Mouse (Mus musculus) spleen, adult 18-20 months (tissue): ENCODE measurements around the gene Ttc28.

Source experiments
- DNase-seq, 2 experiments: peaks; one replicate each; pipeline ENCODE4 v3.0.0; 2022; ENCODE audit warnings: mixed read lengths in 2 of 2

Gene Ttc28

GRCm38 (mm10) chr5:111298706-111299105 lies 419.1 kb downstream of the Ttc28 start:
- no peak for DNase-seq

DNA sequence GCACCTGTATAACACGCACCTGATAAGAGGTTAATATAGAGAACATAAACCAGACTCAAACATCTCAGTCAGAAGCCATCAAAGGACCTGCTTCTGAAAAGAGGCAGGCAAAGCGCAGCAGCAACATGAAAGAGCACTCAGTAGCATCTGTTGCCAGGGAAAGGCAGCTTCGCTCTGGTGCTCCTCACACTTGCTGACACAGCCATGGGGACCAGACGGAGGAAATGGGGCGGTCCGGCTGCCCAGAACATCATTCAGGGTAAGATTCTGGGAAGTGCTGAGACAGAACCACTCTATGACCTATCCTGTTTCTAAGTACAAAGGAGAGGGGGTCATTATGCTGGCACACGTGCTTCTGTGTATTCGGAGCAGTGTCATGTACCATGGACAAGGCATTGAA lies 421.2 kb downstream of the Ttc28 start:
- DNase-seq = no peak

DNA sequence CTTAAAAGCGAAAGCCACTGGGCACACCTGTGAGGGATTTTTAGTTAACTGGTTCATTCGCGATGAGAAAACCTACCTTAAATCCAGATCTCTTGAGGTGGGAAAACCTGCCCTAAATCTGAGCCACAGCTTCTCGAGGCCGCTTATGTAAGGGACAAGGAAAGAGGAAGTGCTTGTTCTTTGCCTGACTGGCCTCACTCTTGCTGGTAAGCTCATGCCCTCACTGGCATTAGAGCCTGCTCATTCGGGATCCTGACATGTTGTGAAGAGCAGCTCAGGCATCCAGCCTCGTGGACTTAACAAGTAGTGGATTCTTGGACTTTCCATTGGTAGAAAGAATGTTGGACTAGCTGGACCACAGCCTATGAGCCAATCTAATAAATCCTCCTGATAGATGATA lies 422.1 kb downstream of the Ttc28 start:
- DNase-seq = no peak

DNA sequence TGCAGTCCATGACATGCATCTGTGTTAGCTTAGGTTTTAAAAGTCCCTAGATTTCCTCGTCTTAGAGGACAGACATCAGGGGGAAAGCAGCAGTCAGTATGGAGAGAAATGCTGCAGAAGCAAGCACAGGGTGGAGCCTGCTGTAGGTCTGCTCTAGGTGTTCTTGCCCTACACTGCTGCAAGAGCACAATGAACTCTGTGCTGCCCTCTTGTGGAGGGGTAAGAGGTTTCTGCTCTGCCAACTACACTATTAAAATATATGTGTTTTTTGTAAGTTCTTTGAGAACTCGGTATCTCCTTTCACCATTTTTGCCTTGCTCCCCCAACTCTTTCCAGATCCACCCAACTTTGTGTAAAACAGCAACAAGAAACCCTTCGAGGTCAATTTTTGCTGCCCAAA lies 425.1 kb downstream of the Ttc28 start:
- DNase-seq = no peak

GRCm38 (mm10) chr5:111310185-111310584 lies 430.6 kb downstream of the Ttc28 start:
- DNase-seq = no peak

DNA sequence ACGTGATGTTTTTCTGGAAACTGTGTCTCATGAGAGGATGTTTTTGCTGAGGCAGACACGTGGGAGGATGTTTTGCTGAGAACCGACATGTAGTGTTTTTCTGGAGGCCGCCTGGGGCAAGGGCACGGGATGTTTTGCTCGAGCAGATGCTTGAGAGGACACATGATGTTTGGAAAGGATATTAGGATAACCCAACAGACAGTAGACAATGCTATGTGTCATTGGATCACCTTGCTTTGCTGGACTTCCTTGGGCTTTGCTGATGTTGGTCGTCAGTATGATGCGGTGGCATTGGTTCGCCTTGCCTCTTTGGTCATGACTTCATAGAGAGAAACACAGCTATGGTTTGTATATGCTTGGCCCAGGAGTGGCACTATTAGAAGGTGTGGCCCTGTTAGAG lies 434.2 kb downstream of the Ttc28 start:
- DNase-seq = no peak

DNA sequence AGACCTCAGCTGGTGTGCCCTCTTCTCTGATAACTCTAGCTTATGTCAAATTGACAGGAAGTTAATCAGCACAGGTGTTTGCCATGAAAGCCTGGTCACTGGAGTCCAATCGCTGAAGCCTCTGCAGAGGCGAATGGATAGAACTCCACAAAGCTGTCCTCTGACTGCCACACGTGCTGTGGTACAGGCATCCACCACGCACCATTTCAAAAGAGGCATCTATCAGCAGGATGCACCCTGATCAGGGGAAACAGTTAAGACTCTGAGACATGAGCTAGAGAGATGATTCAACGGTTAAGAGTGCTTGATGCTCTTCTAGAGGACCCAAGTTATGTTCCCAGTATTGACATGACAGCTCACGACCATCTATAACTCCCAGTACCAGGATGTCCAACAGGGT lies 435.5 kb downstream of the Ttc28 start:
- no peak for DNase-seq

DNA sequence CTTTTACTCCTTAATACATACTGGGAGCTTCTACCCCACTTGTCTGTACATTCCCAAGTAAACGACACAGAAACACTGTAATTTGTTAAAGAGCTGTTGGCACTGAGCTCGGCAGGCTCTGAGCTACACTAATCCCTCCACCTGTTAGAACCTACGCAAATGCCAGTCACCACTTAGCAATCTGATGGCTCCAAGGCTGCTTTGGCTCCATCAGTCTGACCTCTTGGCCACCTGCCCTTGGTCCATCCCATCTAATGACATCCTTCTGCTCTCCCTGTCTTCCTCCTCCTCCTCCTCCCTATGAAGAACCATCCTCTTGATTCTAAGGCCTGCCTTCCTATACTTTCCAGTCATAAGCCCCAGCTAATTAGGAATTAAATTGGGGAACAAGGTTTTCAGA lies 437.9 kb downstream of the Ttc28 start:
- no peak for DNase-seq

DNA sequence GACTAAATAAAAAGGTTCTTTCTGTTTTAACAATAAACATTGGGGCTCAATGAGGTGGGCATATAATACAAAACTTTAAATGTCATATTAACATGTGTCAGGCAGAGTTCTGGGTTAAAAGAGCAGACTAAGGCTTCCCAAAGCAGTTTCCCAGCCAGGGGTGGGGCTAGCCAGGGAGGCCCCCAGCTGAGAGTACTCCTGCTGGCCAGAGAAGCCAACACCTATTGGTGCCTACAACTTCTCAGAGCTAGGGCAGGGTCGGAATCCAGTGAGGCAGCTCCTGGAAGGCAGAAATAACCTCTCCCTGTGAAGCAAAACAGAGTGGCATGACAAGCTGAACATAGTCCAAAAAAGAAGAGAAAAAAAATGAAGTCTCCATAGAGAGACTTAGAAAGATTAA lies 439.3 kb downstream of the Ttc28 start:
- no peak for DNase-seq

DNA sequence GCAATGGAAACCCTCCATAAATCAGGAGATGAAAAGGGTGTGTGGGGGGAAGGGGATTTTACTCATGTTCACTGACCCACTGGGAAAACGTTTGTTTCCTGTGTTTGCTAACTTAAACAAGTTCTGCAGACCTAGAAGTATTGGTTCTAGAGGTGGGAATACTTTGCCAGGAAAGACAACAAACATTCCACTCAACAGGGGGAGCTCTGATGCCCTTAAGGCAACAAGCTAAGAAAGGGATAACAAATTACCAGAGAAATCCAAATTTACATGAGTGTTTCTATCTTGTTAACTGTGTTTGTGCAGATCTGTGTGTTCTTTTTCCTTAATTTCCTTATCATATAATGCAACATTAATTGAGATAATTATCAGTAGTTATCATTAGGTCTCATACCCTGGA lies 446.2 kb downstream of the Ttc28 start:
- no peak for DNase-seq

DNA sequence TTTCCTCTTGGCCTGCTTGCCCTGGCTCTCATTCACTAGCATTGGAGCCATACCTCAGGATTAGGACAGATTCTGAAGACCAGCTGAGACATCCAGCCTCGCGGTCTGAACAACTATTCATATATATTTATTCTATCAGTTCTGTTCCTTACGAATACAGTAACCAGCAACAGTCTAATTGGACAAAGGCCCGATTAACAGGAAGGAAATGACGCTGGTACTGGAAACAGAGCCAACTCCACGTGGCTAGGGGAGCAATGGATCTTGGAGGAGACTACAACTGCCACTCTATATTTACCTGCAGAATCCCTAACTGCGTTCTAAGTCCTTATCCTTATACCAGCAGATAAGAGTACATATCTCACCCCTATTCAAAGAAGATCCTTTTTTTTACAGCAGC lies 447.8 kb downstream of the Ttc28 start:
- DNase-seq = no peak

DNA sequence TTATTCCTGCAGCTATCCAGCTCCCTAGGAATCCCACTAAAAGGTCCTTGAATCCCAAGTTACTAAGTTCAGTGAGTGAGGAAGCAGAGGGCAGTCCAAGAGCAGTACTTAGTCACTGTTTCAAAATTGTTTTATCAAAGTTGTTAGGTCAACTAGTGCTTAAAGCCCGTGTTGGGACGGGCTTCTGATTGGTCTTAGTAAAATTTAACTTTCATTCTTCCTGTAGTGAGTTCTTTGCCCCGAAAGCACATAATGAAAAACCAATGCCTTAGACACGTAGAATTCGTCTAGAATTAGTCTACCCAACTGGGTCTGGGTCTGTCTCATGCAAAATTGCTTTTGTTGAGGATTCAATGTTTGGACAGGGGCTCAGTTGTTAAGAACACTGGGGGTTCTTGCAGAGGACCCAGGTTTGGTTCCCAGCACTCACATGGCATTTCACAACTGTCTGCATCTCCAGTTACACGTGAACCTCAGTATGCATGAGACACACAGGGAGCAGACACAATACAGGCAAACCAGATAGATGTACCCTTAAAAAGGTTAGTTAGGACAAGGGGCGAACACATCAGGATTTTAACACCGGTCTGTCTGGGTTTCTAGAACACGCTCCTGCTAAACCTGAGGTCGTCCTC lies 450.3 kb downstream of the Ttc28 start:
- no peak for DNase-seq

DNA sequence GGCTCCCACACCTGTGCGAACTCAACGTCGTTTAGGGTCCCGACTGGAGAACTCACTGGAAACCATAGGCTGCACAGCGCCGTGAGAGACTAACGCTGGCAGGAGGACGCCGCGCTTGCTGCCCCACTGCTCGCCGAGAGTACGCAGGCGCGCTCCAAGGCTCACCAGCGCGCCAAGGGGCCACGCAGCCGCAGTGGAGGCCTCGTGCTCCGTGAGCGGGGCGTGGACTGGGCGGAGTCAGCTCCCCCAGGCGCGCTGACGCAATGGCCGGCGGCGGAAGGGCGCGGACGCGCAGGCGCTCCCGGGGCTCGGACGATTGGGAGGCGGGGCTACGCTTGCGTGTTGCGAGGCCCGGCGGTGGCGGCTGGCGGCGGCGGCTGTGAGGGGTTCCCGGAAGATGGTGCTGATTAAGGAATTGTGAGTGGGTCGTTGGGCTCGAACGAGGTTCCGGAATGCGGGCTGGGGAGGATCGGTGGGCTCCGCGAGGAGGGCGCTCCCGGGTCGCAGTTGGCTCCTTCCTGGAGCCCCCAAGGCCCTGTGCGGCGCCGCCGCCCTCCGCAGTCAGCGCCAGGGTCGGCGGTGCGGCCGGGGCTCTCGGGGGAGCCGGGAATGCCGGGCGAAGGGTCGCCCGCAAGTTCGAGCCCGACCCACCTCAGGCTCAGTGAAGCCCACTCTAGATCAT lies 451.0 kb downstream of the Ttc28 start, which contains the start of gene Pitpnb:
Gene Pitpnb, plus strand, starts transcription at position 347 of the 682 bp plus-strand sequence.
- DNase-seq = peak; percentile 98 to 100

GRCm38 (mm10) chr5:111331099-111331435 lies 451.5 kb downstream of the Ttc28 start:
- DNase-seq = no peak

- no peak for DNase-seq
Observed at GRCm38 (mm10) chr5:111335939-111336691, 456.5 kb downstream of the Ttc28 start.
